Mouse (Mus musculus): ENCODE data around the gene Ppm1h.

Ppm1h gene

GRCm38 (mm10) chr10:122770337-122770736 is 91.8 kb downstream of the Ppm1h start:
- DNase-seq (ENCODE audit: low spot score) = no peak

GRCm38 (mm10) chr10:122770987-122771386 is 92.4 kb downstream of the Ppm1h start:
- DNase-seq (ENCODE audit: low spot score) = no peak

- no peak for DNase-seq (ENCODE audit: low spot score)
These were observed 95.6 kb downstream of the Ppm1h start for GRCm38 (mm10) chr10:122774169-122774568.

- no peak for DNase-seq (ENCODE audit: low spot score)
These were observed 98.9 kb downstream of the Ppm1h start for GRCm38 (mm10) chr10:122777436-122777835.

GRCm38 (mm10) chr10:122777939-122778655 is 99.5 kb downstream of the Ppm1h start:
- no peak for DNase-seq (ENCODE audit: low spot score)

- DNase-seq (ENCODE audit: low spot score) = no peak
These were observed 100.8 kb downstream of the Ppm1h start for GRCm38 (mm10) chr10:122779351-122779750.

- DNase-seq (ENCODE audit: low spot score) = peak; percentile 38
These were observed 104.2 kb downstream of the Ppm1h start for GRCm38 (mm10) chr10:122782755-122783154.

GRCm38 (mm10) chr10:122789648-122790170 is 111.1 kb downstream of the Ppm1h start:
- DNase-seq (ENCODE audit: low spot score) = no peak

GRCm38 (mm10) chr10:122792021-122792966 is 113.7 kb downstream of the Ppm1h start:
- no peak for DNase-seq (ENCODE audit: low spot score)

- DNase-seq (ENCODE audit: low spot score) = no peak
These were observed 114.6 kb downstream of the Ppm1h start for GRCm38 (mm10) chr10:122793193-122793592.

GRCm38 (mm10) chr10:122794187-122794850 is 115.8 kb downstream of the Ppm1h start:
- no peak for DNase-seq (ENCODE audit: low spot score)

GRCm38 (mm10) chr10:122797955-122798354 is 119.4 kb downstream of the Ppm1h start:
- DNase-seq (ENCODE audit: low spot score) = no peak

GRCm38 (mm10) chr10:122800003-122800731 is 121.6 kb downstream of the Ppm1h start:
- no peak for DNase-seq (ENCODE audit: low spot score)

- DNase-seq (ENCODE audit: low spot score) = no peak
These were observed 122.2 kb downstream of the Ppm1h start for GRCm38 (mm10) chr10:122800732-122801110.

GRCm38 (mm10) chr10:122802218-122802617 is 123.7 kb downstream of the Ppm1h start:
- DNase-seq (ENCODE audit: low spot score) = no peak

GRCm38 (mm10) chr10:122802901-122803300 is 124.3 kb downstream of the Ppm1h start:
- no peak for DNase-seq (ENCODE audit: low spot score)

- no peak for DNase-seq (ENCODE audit: low spot score)
These were observed 125.3 kb downstream of the Ppm1h start for GRCm38 (mm10) chr10:122803906-122804305.

- no peak for DNase-seq (ENCODE audit: low spot score)
These were observed 127.3 kb downstream of the Ppm1h start for GRCm38 (mm10) chr10:122805866-122806265.

GRCm38 (mm10) chr10:122807127-122808105 is 128.9 kb downstream of the Ppm1h start:
- peak; percentile 15 for DNase-seq (ENCODE audit: low spot score)

GRCm38 (mm10) chr10:122808186-122808585 is 129.6 kb downstream of the Ppm1h start:
- no peak for DNase-seq (ENCODE audit: low spot score)
